Mouse (Mus musculus): ENCODE results near the gene Retn. TPM values are rescaled to one million over a fixed set of nuclear protein-coding genes. Genes with fewer than 3 reads are reported as not detected.
A peak's percentile ranks its signal among the peaks of the same experiment; 100 is the strongest.

Retn gene
- polyA plus RNA-seq, 1 experiment from 2014 or later = not detected

DNA sequence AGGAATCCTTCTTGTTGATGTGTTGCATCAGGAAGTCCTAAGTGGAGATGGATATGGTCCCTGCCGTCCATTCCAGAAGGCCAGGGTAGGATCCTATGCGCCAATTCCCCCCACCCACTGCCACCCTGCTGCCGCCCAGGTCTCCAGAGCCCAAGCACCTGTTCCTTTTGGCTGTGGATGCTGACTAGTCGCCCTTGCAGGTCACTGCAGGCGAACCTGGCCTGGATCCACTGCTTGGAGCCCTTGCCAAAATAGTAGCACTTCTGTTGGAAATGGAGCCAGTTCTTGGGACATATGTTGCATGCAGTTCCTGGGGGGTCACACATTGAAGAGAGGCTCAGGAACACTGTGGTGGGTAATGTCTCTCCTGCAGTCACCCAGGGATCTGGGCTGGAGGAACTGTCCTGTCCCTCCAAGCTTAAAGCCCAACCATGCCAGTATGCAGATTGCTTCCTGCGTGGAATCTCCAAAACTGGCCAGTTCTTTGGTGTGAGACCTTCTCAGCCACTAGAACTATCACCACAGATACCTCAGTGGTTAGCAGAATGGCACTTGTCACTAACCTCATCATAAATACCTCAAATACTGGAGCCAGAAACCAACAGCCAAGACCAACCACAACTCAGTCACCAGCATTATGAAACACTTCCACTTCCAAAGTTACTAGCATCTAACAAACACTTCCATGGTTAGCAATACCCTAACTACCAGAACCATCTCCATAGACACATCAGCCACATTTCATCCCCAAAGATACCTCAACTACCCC, 28.0 kb downstream of the Retn start:
- WGBS (ENCODE audit: insufficient replicate concordance) = 69% methylated on average over 6 of the region's 6 CpGs

DNA sequence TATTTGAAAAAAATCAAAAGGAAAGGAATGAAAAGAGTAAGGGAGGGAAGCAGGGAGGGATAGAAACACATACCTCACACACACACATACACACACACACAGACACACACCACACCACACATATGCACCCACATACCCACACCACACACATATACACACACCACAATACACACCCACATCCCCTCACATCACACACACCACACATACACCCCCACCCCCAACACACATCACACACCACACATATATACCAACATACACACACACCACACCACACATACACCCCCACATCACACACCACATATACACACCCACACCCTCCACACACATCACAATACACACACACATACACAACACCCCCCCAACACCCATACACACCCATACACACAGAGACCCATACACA, 29.0 kb downstream of the Retn start:
- no peak overlapping the region for H3K9ac ChIP-seq (ENCODE audit: low read depth, low read length)
- peaks cover 2% of the 10 kb centered on the region; the same call in 1 of the 2 replicates for H3K36me3 ChIP-seq (ENCODE audit: control insufficient read depth, insufficient read depth, low read length)
- peak; percentile 22; the same call in 1 of the 2 replicates for ATAC-seq (replicated peaks; ENCODE audit: insufficient number of reproducible peaks, low FRiP score, low TSS enrichment)
- no peaks in the 10 kb centered on the region for H3K4me1 ChIP-seq (ENCODE audit: control insufficient read depth, insufficient read depth, low read length)
- H3K9me3 ChIP-seq (replicated peaks; ENCODE audit: control insufficient read depth, low read length) = no peaks in the 10 kb centered on the region
- no peak overlapping the region for H3K4me2 ChIP-seq
- no peaks in the 10 kb centered on the region for H3K27me3 ChIP-seq (ENCODE audit: control insufficient read depth, insufficient read depth, low read length)
- H3K4me3 ChIP-seq (ENCODE audit: low read depth, low read length) = no peak overlapping the region
- H3K27ac ChIP-seq (ENCODE audit: low read depth, low read length) = no peak overlapping the region

More for the DNA sequence above, 28.0 kb downstream of the Retn start:
- no peak for ATAC-seq (replicated peaks; ENCODE audit: insufficient number of reproducible peaks, low FRiP score, low TSS enrichment)
- Histone ChIP-seq H3K27ac (ENCODE audit: low read depth, low read length) (no peak overlapping the region), H3K4me2 (no peak overlapping the region), H3K36me3 (ENCODE audit: control insufficient read depth, insufficient read depth, low read length) (peaks cover 8% of the 10 kb centered on the region), H3K9ac (ENCODE audit: low read depth, low read length) (no peak overlapping the region), H3K4me3 (ENCODE audit: low read depth, low read length) (no peak overlapping the region), H3K4me1 (ENCODE audit: control insufficient read depth, insufficient read depth, low read length) (no peaks in the 10 kb centered on the region), H3K9me3 (replicated peaks; ENCODE audit: control insufficient read depth, low read length) (no peaks in the 10 kb centered on the region), H3K27me3 (ENCODE audit: control insufficient read depth, insufficient read depth, low read length) (no peaks in the 10 kb centered on the region)

DNA sequence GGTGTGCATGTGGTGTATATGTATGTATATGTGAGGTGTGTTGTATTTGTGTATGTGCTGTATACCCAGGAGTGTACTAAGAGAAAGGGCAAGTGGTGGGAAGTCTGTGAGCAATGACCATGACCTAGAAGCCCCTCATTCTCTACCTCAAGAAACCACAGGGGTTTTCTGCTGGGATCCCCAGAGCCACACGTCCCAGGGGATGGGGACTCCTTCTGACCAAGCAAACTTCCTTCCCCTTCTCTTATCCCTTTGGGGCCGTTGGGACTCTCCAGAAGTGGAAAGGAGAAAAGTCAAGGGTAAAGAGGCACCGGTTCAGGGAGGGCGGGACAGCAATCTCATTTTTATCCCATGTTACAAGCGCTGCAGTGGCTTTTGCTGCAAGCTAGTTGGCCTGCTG, 29.9 kb downstream of the Retn start:
- Histone ChIP-seq H3K4me3 (ENCODE audit: low read depth, low read length) (no peak overlapping the region), H3K9ac (ENCODE audit: low read depth, low read length) (no peak overlapping the region), H3K9me3 (replicated peaks; ENCODE audit: control insufficient read depth, low read length) (no peaks in the 10 kb centered on the region), H3K27me3 (ENCODE audit: control insufficient read depth, insufficient read depth, low read length) (no peaks in the 10 kb centered on the region), H3K4me1 (ENCODE audit: control insufficient read depth, insufficient read depth, low read length) (no peaks in the 10 kb centered on the region), H3K27ac (ENCODE audit: low read depth, low read length) (no peak overlapping the region), H3K4me2 (no peak overlapping the region), H3K36me3 (ENCODE audit: control insufficient read depth, insufficient read depth, low read length) (peaks cover 2% of the 10 kb centered on the region; the same call in 1 of the 2 replicates)
- ATAC-seq (replicated peaks; ENCODE audit: insufficient number of reproducible peaks, low FRiP score, low TSS enrichment) = no peak
- WGBS (ENCODE audit: insufficient replicate concordance) = 61% methylated on average over 5 of the region's 5 CpGs

DNA sequence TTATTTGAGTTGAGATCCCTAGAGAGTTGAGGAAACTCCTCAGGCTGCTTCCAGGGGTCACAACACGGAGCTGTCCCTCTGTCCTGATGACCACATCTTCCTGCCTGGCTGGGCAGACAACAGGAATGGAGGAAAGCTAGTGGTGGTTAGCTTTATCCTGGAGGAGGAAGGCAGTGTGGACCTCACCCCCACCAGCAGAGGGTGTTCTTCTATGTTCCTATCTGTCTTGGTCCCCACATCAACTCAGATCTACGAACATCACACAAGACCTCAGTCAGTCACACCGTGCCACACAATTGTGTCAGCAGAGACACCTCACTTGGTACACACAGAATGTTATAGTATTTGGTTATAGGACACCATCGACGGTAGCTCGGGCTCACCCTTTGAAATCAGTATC, 32.0 kb downstream of the Retn start:
- Histone ChIP-seq H3K27me3 (ENCODE audit: control insufficient read depth, insufficient read depth, low read length) (no peaks in the 10 kb centered on the region), H3K9ac (ENCODE audit: low read depth, low read length) (no peak overlapping the region), H3K36me3 (ENCODE audit: control insufficient read depth, insufficient read depth, low read length) (no peaks in the 10 kb centered on the region), H3K4me1 (ENCODE audit: control insufficient read depth, insufficient read depth, low read length) (no peaks in the 10 kb centered on the region), H3K27ac (ENCODE audit: low read depth, low read length) (no peak overlapping the region), H3K9me3 (replicated peaks; ENCODE audit: control insufficient read depth, low read length) (no peaks in the 10 kb centered on the region), H3K4me3 (ENCODE audit: low read depth, low read length) (no peak overlapping the region), H3K4me2 (no peak overlapping the region)
- WGBS (ENCODE audit: insufficient replicate concordance) = 68% methylated on average over 6 of the region's 6 CpGs
- no peak for ATAC-seq (replicated peaks; ENCODE audit: insufficient number of reproducible peaks, low FRiP score, low TSS enrichment)

DNA sequence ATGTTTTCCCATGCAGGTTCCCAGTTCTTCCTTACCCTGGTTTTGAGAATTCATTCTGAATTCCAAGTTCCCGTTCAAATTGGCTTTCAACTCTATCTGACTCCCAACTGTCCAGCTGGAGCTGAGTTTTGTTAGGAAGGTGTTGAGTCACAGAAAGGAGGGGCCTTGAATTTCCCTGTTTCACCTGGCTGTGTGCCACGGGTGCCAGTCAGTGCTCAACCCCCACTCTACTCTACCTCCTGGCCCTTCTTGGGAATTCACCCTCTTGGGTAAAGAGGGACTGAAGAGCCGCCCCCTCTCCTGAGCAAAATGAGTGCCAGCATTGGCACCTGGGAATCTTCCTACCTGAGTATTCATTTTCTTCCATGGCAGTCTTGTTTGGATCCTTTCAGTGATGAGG, 35.2 kb downstream of the Retn start:
- no peaks in the 10 kb centered on the region for H3K4me1 ChIP-seq (ENCODE audit: control insufficient read depth, insufficient read depth, low read length)
- no peaks in the 10 kb centered on the region for H3K27me3 ChIP-seq (ENCODE audit: control insufficient read depth, insufficient read depth, low read length)
- no peak overlapping the region for H3K9ac ChIP-seq (ENCODE audit: low read depth, low read length)
- no peak overlapping the region for H3K27ac ChIP-seq (ENCODE audit: low read depth, low read length)
- no peak overlapping the region for H3K4me2 ChIP-seq
- no peak overlapping the region for H3K4me3 ChIP-seq (ENCODE audit: low read depth, low read length)
- ATAC-seq (replicated peaks; ENCODE audit: insufficient number of reproducible peaks, low FRiP score, low TSS enrichment) = no peak
- no peaks in the 10 kb centered on the region for H3K36me3 ChIP-seq (ENCODE audit: control insufficient read depth, insufficient read depth, low read length)
- H3K9me3 ChIP-seq (replicated peaks; ENCODE audit: control insufficient read depth, low read length) = no peaks in the 10 kb centered on the region
- 63% methylated on average over 3 of the region's 3 CpGs for WGBS (ENCODE audit: insufficient replicate concordance)

DNA sequence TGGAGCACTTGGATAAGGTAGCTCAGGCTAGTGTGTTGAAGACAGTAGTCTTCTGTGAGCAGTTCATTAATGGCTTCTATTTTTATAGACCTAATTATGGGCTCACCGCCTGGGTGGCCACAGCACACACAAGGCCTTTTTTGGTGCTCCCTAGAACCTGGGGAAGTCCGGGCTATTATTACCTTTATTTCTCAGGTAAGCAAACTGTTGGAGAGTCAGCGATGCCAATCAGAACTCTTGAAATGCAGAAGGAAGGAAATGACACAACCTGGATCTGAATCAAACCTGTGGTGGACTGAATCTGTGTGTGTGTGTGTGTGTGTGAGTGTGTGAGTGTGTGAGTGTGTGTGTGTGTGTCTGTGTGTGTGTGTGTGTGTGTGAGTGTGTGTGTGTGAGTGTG, 38.6 kb downstream of the Retn start, which contains the start of gene Fcer2a:
Gene Fcer2a, minus strand, starts transcription at position 55 of the 400 bp plus-strand sequence.
- 74% methylated on average over 3 of the region's 3 CpGs for WGBS (ENCODE audit: insufficient replicate concordance)
- no peak within 1 kb of the TSS for H3K9ac ChIP-seq (ENCODE audit: low read depth, low read length)
- no peak within 1 kb of the TSS for H3K4me2 ChIP-seq
- H3K36me3 ChIP-seq (ENCODE audit: control insufficient read depth, insufficient read depth, low read length) = no peaks in the 10 kb centered on the region
- ATAC-seq (replicated peaks; ENCODE audit: insufficient number of reproducible peaks, low FRiP score, low TSS enrichment) = no peak
- no peaks in the 10 kb centered on the region for H3K4me1 ChIP-seq (ENCODE audit: control insufficient read depth, insufficient read depth, low read length)
- no peaks in the 10 kb centered on the region for H3K27me3 ChIP-seq (ENCODE audit: control insufficient read depth, insufficient read depth, low read length)
- no peak within 1 kb of the TSS for H3K4me3 ChIP-seq (ENCODE audit: low read depth, low read length)
- no peak within 1 kb of the TSS for H3K27ac ChIP-seq (ENCODE audit: low read depth, low read length)
- no peaks in the 10 kb centered on the region for H3K9me3 ChIP-seq (replicated peaks; ENCODE audit: control insufficient read depth, low read length)

DNA sequence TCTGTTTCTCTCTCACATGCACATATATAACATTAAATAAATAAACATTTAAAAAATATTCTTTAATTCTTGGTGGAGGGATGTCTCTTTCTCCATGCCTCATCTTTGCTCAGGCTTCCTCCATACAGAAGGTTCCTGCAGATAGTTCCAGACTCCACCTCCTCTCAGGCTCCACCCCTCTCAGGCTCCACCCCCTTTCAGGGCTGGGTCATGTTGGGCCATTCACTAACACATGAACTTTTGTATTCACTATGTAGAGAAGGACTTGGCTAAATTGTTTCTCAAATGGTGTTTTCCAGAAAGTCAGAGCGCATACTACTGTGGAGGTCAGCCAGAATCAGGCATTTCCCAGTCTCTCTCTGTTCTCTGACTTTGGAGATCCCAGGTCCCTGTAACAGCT, 45.9 kb downstream of the Retn start:
- Histone ChIP-seq H3K27me3 (ENCODE audit: control insufficient read depth, insufficient read depth, low read length) (no peaks in the 10 kb centered on the region), H3K4me1 (ENCODE audit: control insufficient read depth, insufficient read depth, low read length) (no peaks in the 10 kb centered on the region), H3K36me3 (ENCODE audit: control insufficient read depth, insufficient read depth, low read length) (no peaks in the 10 kb centered on the region), H3K27ac (ENCODE audit: low read depth, low read length) (no peak overlapping the region), H3K9me3 (replicated peaks; ENCODE audit: control insufficient read depth, low read length) (no peaks in the 10 kb centered on the region), H3K4me2 (no peak overlapping the region), H3K9ac (ENCODE audit: low read depth, low read length) (no peak overlapping the region), H3K4me3 (ENCODE audit: low read depth, low read length) (no peak overlapping the region)
- ATAC-seq (replicated peaks; ENCODE audit: insufficient number of reproducible peaks, low FRiP score, low TSS enrichment) = no peak
- 93% methylated on average over 1 of the region's 1 CpGs for WGBS (ENCODE audit: insufficient replicate concordance)

DNA sequence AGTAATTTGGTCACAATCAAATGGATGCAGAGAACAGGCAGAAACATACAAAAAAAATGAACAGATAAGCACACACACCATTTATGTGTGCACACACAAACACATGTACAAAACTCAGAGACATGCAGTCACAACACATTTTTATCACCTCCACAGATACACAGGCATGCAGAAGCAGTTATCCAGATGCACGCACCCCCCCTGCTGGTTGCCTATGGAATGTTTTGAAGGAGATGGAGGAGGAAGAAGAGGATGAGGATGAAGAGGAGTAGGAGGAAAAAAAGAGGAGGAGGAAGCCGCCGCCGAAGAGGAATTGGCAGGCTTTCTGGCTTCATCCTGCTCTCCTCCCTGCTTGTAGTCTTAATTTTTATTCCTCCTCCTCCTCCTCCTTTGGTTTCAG, 50.1 kb downstream of the Retn start:
- Histone ChIP-seq H3K27ac (ENCODE audit: low read depth, low read length) (no peak overlapping the region), H3K4me1 (ENCODE audit: control insufficient read depth, insufficient read depth, low read length) (peaks cover 3% of the 10 kb centered on the region; the same call in 1 of the 2 replicates), H3K9me3 (replicated peaks; ENCODE audit: control insufficient read depth, low read length) (no peaks in the 10 kb centered on the region), H3K27me3 (ENCODE audit: control insufficient read depth, insufficient read depth, low read length) (no peaks in the 10 kb centered on the region), H3K9ac (ENCODE audit: low read depth, low read length) (no peak overlapping the region), H3K36me3 (ENCODE audit: control insufficient read depth, insufficient read depth, low read length) (no peaks in the 10 kb centered on the region), H3K4me2 (no peak overlapping the region), H3K4me3 (ENCODE audit: low read depth, low read length) (no peak overlapping the region)
- 64% methylated on average over 4 of the region's 4 CpGs for WGBS (ENCODE audit: insufficient replicate concordance)
- ATAC-seq (replicated peaks; ENCODE audit: insufficient number of reproducible peaks, low FRiP score, low TSS enrichment) = no peak

DNA sequence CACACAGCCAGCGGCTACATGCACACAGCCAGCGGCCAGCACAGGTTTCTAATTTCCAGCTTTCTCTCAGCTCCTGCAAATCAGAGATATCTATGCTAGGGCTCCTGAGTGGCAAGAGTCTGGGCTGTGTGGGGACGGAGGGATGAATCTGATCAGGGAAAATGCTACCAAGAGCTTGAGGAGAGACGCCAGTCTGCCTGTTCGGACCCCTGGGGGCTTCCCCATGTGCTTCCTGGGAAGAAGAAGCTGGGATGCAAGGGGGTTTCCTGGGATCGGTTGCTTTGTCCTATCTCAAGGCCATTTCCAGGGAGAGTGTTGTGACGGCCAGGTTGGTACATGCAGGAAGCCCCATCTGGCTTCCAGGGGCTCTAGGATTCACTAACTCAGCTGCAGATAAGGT, 52.0 kb downstream of the Retn start:
- no peak overlapping the region for H3K4me2 ChIP-seq
- no peaks in the 10 kb centered on the region for H3K9me3 ChIP-seq (replicated peaks; ENCODE audit: control insufficient read depth, low read length)
- no peak overlapping the region for H3K4me3 ChIP-seq (ENCODE audit: low read depth, low read length)
- H3K9ac ChIP-seq (ENCODE audit: low read depth, low read length) = no peak overlapping the region
- 58% methylated on average over 7 of the region's 7 CpGs for WGBS (ENCODE audit: insufficient replicate concordance)
- H3K4me1 ChIP-seq (ENCODE audit: control insufficient read depth, insufficient read depth, low read length) = peaks cover 3% of the 10 kb centered on the region; the same call in 1 of the 2 replicates
- H3K27ac ChIP-seq (ENCODE audit: low read depth, low read length) = no peak overlapping the region
- no peaks in the 10 kb centered on the region for H3K27me3 ChIP-seq (ENCODE audit: control insufficient read depth, insufficient read depth, low read length)
- no peaks in the 10 kb centered on the region for H3K36me3 ChIP-seq (ENCODE audit: control insufficient read depth, insufficient read depth, low read length)
- no peak; the same call in 1 of the 2 replicates for ATAC-seq (replicated peaks; ENCODE audit: insufficient number of reproducible peaks, low FRiP score, low TSS enrichment)

Data from heart, embryonic 11.5 days (tissue).